In the genomic region with DNA sequence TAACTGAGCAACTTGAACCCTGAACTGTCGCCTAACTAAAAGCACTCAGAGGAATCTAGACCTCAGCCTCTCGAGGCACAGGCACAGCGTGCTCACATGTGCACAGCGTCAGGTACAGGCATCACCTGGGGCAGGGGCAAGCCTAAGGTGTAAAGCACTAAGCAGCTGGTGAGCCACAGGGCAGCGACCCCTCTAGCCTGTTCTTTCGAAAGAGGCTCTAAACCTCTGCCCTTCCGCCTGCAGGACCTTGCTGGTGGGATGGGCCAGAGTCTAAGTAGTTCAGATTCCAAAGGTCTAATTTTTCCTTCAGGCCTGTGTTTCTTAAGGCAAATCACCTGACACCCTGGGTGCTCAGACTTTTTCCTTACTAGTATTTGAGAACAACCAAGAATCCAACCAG, we compare ENCODE assay signal across 21 mouse cellular contexts. TPM values are rescaled to one million over a fixed set of nuclear protein-coding genes. Genes with fewer than 3 reads are reported as not detected.
DNase-seq lines count a peak whose midpoint lies in the region; ATAC-seq and TF ChIP-seq lines count a peak whose summit lies in the region.
"Had no signal": no experiment of that assay in that cellular context is flagged by ENCODE, and none has a peak within 500 bp of the region (broad histone marks: within the 10 kb centered on the region; RNA-seq: fewer than 3 reads in every experiment).

No protein-coding gene starts in this region.

- no peak for DNase-seq in liver, embryonic 11.5 days (ENCODE audit: low spot score)
- peak; percentile 90 for DNase-seq in kidney, adult 2 months
- peak; percentile 66 to 92 for DNase-seq in kidney, postnatal 25 days
- peak; percentile 85 for DNase-seq in yolk sac, embryonic 10.5 days (ENCODE audit: low spot score)
- DNase-seq in lung, adult 2 months: no peak
- DNase-seq in lung, adult 18-20 months: no peak
- DNase-seq: adrenal gland, postnatal 10 days; cerebellum, adult 2 months; gastrocnemius, postnatal 10 days; layer of hippocampus, postnatal 36 days; left cerebral cortex, postnatal 4 days; thymus, postnatal 36 days had no signal

- WGBS in liver, embryonic 11.5 days: 74% methylated on average over 7 of the region's 7 CpGs
- WGBS in liver, embryonic 12.5 days (ENCODE audit: insufficient replicate concordance): 68% methylated on average over 7 of the region's 7 CpGs
- WGBS in kidney, adult 2 months: 57% methylated on average over 7 of the region's 7 CpGs
- 78% methylated on average over 7 of the region's 7 CpGs for WGBS in lung, adult 2 months

- no peaks in the 10 kb centered on the region for H3K9me3 ChIP-seq in liver, embryonic 11.5 days (ENCODE audit: control insufficient read depth, low read length)
- H3K9me3 ChIP-seq in liver, embryonic 12.5 days (replicated peaks): no peaks in the 10 kb centered on the region
- H3K9me3 ChIP-seq: embryonic facial prominence, embryonic 12.5 days had no signal

- H3K4me2 ChIP-seq in liver, embryonic 11.5 days: no peak overlapping the region
- H3K4me2 ChIP-seq in liver, embryonic 12.5 days: no peak overlapping the region
- H3K4me2 ChIP-seq: embryonic facial prominence, embryonic 12.5 days; heart, embryonic 11.5 days; hindbrain, embryonic 14.5 days had no signal

- ATAC-seq in liver, embryonic 11.5 days (replicated peaks; ENCODE audit: low FRiP score): no peak
- no peak for ATAC-seq in liver, embryonic 12.5 days
- no peak for ATAC-seq in erythroblast, adult 5-6 weeks (replicated peaks; ENCODE audit: low FRiP score, poor library complexity, severe bottlenecking)

- H3K4me3 ChIP-seq in liver, embryonic 11.5 days (ENCODE audit: low read depth, low read length): no peak overlapping the region
- H3K4me3 ChIP-seq in liver, embryonic 12.5 days: no peak overlapping the region
- no peak overlapping the region for H3K4me3 ChIP-seq in kidney, adult 2 months (ENCODE audit: insufficient read depth, low read depth, low read length)
- no peak overlapping the region for H3K4me3 ChIP-seq in lung, adult 2 months (replicated peaks; ENCODE audit: extremely low read depth, low read depth, low read length)
- H3K4me3 ChIP-seq: embryonic facial prominence, embryonic 12.5 days had no signal

- H3K27me3 ChIP-seq in liver, embryonic 11.5 days (replicated peaks; ENCODE audit: control insufficient read depth, insufficient read depth, low read length): no peaks in the 10 kb centered on the region
- H3K27me3 ChIP-seq in liver, embryonic 12.5 days (replicated peaks): 0 out of 2 replicates have a peak, but pooled peaks cover 3% of the 10 kb centered on the region
- H3K27me3 ChIP-seq in kidney, adult 2 months (replicated peaks; ENCODE audit: control insufficient read depth, insufficient read depth, low read length): no peaks in the 10 kb centered on the region

- H3K9ac ChIP-seq in liver, embryonic 11.5 days (ENCODE audit: low read depth, low read length): peak overlapping the region; percentile 22; the same call in 1 of the 2 replicates
- H3K9ac ChIP-seq in liver, embryonic 12.5 days: no peak overlapping the region
- H3K9ac ChIP-seq: embryonic facial prominence, embryonic 12.5 days; hindbrain, embryonic 14.5 days; liver, embryonic 14.5 days had no signal

- H3K4me1 ChIP-seq in liver, embryonic 11.5 days (replicated peaks; ENCODE audit: control insufficient read depth, insufficient read depth, low read length): peaks cover 7% of the 10 kb centered on the region
- peaks cover 54% of the 10 kb centered on the region for H3K4me1 ChIP-seq in liver, embryonic 12.5 days
- peaks cover 32% of the 10 kb centered on the region for H3K4me1 ChIP-seq in kidney, adult 2 months (ENCODE audit: control insufficient read depth, insufficient read depth, low read length)
- 0 out of 2 replicates have a peak, but pooled peaks cover 8% of the 10 kb centered on the region for H3K4me1 ChIP-seq in lung, adult 2 months (ENCODE audit: control insufficient read depth, insufficient read depth, low read length)

- no peak for TF ChIP-seq POLR2A in kidney, adult 2 months (IDR thresholded peaks at IDR 0.05; ENCODE audit: low read depth, low read length)
- TF ChIP-seq POLR2A in lung, adult 2 months (IDR thresholded peaks at IDR 0.05; ENCODE audit: borderline replicate concordance, extremely low read depth, low read depth, low read length): no peak

- no peak overlapping the region for H3K27ac ChIP-seq in liver, embryonic 11.5 days (ENCODE audit: low read depth, low read length)
- H3K27ac ChIP-seq in liver, embryonic 12.5 days: no peak overlapping the region
- H3K27ac ChIP-seq in kidney, adult 2 months (ENCODE audit: insufficient read depth, low read depth, low read length): peak overlapping the region; percentile 98
- H3K27ac ChIP-seq: embryonic facial prominence, embryonic 12.5 days; hindbrain, embryonic 14.5 days; liver, embryonic 14.5 days had no signal

- no peaks in the 10 kb centered on the region for H3K36me3 ChIP-seq in liver, embryonic 11.5 days (ENCODE audit: control insufficient read depth, insufficient read depth, low read length)
- no peaks in the 10 kb centered on the region for H3K36me3 ChIP-seq in liver, embryonic 12.5 days
- H3K36me3 ChIP-seq in kidney, adult 2 months (ENCODE audit: control insufficient read depth, insufficient read depth, low read length): no peaks in the 10 kb centered on the region
- H3K36me3 ChIP-seq: embryonic facial prominence, embryonic 12.5 days had no signal

- TF ChIP-seq CTCF in kidney, adult 2 months (conservative IDR thresholded peaks at IDR 0.05; ENCODE audit: insufficient read depth, insufficient read length, low read depth, low read length): no peak
- TF ChIP-seq CTCF in lung, adult 2 months (IDR thresholded peaks at IDR 0.05; ENCODE audit: insufficient read depth, low read length): no peak

RNA-seq across cellular contexts. Expression of gene Ehd1, which starts 4.5 kb away (rescaled TPM):
- polyA plus RNA-seq in liver, embryonic 11.5 days (2014; fragmentation: Nextera tagmentation; extraction: Ambion mirVana): 96.5 and 105 TPM in 2 replicates
- 85.4 and 91.9 TPM in 2 replicates for polyA plus RNA-seq in liver, embryonic 12.5 days (2016; fragmentation: Nextera tagmentation; extraction: Ambion mirVana)
- 224 and 317 TPM in 2 replicates for polyA plus RNA-seq in kidney, adult 2 months (2012; rRNA removed)
- polyA plus RNA-seq in lung, adult 2 months (2012; rRNA removed): 399 and 593 TPM in 2 replicates
- 12.7 and 13.2 TPM in 2 replicates for total RNA-seq in erythroblast, adult 5-6 weeks (2015; ENCODE audit: low replicate concordance)
- 25.8 and 25.9 TPM in 2 replicates for total RNA-seq in erythroblast, adult 5-6 weeks (2017; ENCODE audit: low replicate concordance)

RNA-seq across cellular contexts. Expression of gene Atg2a, which starts 30.6 kb away (rescaled TPM):
- polyA plus RNA-seq in liver, embryonic 11.5 days (2014; fragmentation: Nextera tagmentation; extraction: Ambion mirVana): 10.4 and 13.5 TPM in 2 replicates
- polyA plus RNA-seq in liver, embryonic 12.5 days (2016; fragmentation: Nextera tagmentation; extraction: Ambion mirVana): 7.1 and 8.2 TPM in 2 replicates
- 27.4 and 33.2 TPM in 2 replicates for polyA plus RNA-seq in kidney, adult 2 months (2012; rRNA removed)
- 37.0 and 37.7 TPM in 2 replicates for polyA plus RNA-seq in lung, adult 2 months (2012; rRNA removed)
- total RNA-seq in erythroblast, adult 5-6 weeks (2015; ENCODE audit: low replicate concordance): 32.4 and 33.4 TPM in 2 replicates
- 32.2 and 39.0 TPM in 2 replicates for total RNA-seq in erythroblast, adult 5-6 weeks (2017; ENCODE audit: low replicate concordance)

RNA-seq across cellular contexts. Expression of gene Cdc42bpg, which starts 34.2 kb away (rescaled TPM):
- polyA plus RNA-seq in liver, embryonic 11.5 days (2014; fragmentation: Nextera tagmentation; extraction: Ambion mirVana): 0.26 and 1.2 TPM in 2 replicates
- polyA plus RNA-seq in liver, embryonic 12.5 days (2016; fragmentation: Nextera tagmentation; extraction: Ambion mirVana): 0.20 TPM in 2 replicates
- 26.6 and 31.1 TPM in 2 replicates for polyA plus RNA-seq in kidney, adult 2 months (2012; rRNA removed)
- polyA plus RNA-seq in lung, adult 2 months (2012; rRNA removed): 132 and 133 TPM in 2 replicates
- 0.21 TPM in 1 of 2 replicates, not detected in the other for total RNA-seq in erythroblast, adult 5-6 weeks (2015; ENCODE audit: low replicate concordance)
- total RNA-seq in erythroblast, adult 5-6 weeks (2017; ENCODE audit: low replicate concordance): 0.17 and 0.70 TPM in 2 replicates

RNA-seq across cellular contexts. Expression of gene Ppp2r5b, which starts 36.4 kb away (rescaled TPM):
- polyA plus RNA-seq in liver, embryonic 11.5 days (2014; fragmentation: Nextera tagmentation; extraction: Ambion mirVana): 10.5 and 12.0 TPM in 2 replicates
- polyA plus RNA-seq in liver, embryonic 12.5 days (2016; fragmentation: Nextera tagmentation; extraction: Ambion mirVana): 6.4 TPM in 2 replicates
- polyA plus RNA-seq in kidney, adult 2 months (2012; rRNA removed): 32.1 and 36.5 TPM in 2 replicates
- 58.7 and 88.5 TPM in 2 replicates for polyA plus RNA-seq in lung, adult 2 months (2012; rRNA removed)
- 45.5 and 51.0 TPM in 2 replicates for total RNA-seq in erythroblast, adult 5-6 weeks (2015; ENCODE audit: low replicate concordance)
- total RNA-seq in erythroblast, adult 5-6 weeks (2017; ENCODE audit: low replicate concordance): 117 and 295 TPM in 2 replicates

RNA-seq across cellular contexts. Expression of gene Gpha2, which starts 45.9 kb away (rescaled TPM):
- polyA plus RNA-seq in liver, embryonic 11.5 days (2014; fragmentation: Nextera tagmentation; extraction: Ambion mirVana): 0.70 TPM in 1 of 2 replicates, not detected in the other
- not detected in 2 replicates for polyA plus RNA-seq in liver, embryonic 12.5 days (2016; fragmentation: Nextera tagmentation; extraction: Ambion mirVana)
- 0.16 and 0.65 TPM in 2 replicates for polyA plus RNA-seq in kidney, adult 2 months (2012; rRNA removed)
- polyA plus RNA-seq in lung, adult 2 months (2012; rRNA removed): 1.7 and 2.6 TPM in 2 replicates
- not detected in 2 replicates for total RNA-seq in erythroblast, adult 5-6 weeks (2015; ENCODE audit: low replicate concordance)
- not detected in 2 replicates for total RNA-seq in erythroblast, adult 5-6 weeks (2017; ENCODE audit: low replicate concordance)
- total RNA-seq: gastrocnemius, postnatal 10 days; heart, postnatal 14 days; layer of hippocampus, adult 18-20 months; layer of hippocampus, postnatal 36 days; left cerebral cortex, postnatal 4 days; MEL had no signal
- polyA plus RNA-seq: cerebellum, adult 2 months; hindbrain, embryonic 14.5 days; liver, embryonic 14.5 days had no signal

Comparison
In these comparisons a context has a peak if more than half of its experiments do, and no peak if none do; other contexts are left out.
1. DNase-seq: peak in kidney, adult 2 months (single experiment), kidney, postnatal 25 days (2 of 2) and yolk sac, embryonic 10.5 days (single experiment); none in liver, embryonic 11.5 days (single experiment), lung, adult 2 months (single experiment) and lung, adult 18-20 months (0 of 2).
2. RNA of gene Cdc42bpg, which starts 34.2 kb away (polyA plus RNA-seq): 132 to 133 TPM in lung, adult 2 months and 26.6 to 31.1 TPM in kidney, adult 2 months; 0.26 to 1.2 TPM in liver, embryonic 11.5 days and 0.20 TPM in liver, embryonic 12.5 days; every median in the first group is over 10 times any median in the second.